Mouse (Mus musculus): ENCODE measurements around the gene Ikbke.

GRCm38 (mm10) chr1:131268776-131269175, 10.6 kb downstream of the Ikbke start:
- TF ChIP-seq CTCF (IDR thresholded peaks at IDR 0.05; ENCODE audit: borderline replicate concordance, control insufficient read depth, extremely low read depth, insufficient read depth, low read length, poor library complexity): no peak
- no peak for TF ChIP-seq POLR2A (IDR thresholded peaks at IDR 0.05; ENCODE audit: control insufficient read depth, extremely low read depth, insufficient read depth, low read length, poor library complexity)
